Mouse (Mus musculus) C2C12 (cell line): ENCODE results near the gene Car14. TPM values are rescaled to one million over a fixed set of nuclear protein-coding genes. Genes with fewer than 3 reads are reported as not detected.
"Not testable (repeated sequence)": the region's sequence is repeated elsewhere in the genome, so short reads cannot be mapped to it uniquely, and the experiment has no call there.

Experiments used
- H3K27me3 ChIP-seq: one replicate; pipeline ENCODE4 v1.6.1; 2011; ENCODE audit not compliant: control insufficient read depth, insufficient read depth, insufficient read length
- H3K36me3 ChIP-seq: one replicate; pipeline ENCODE4 v1.6.1; 2011; ENCODE audit not compliant: control insufficient read depth, insufficient read depth
- H3K4me3 ChIP-seq: one replicate; pipeline ENCODE4 v1.5.1; 2011; ENCODE audit warnings: mild to moderate bottlenecking, control low read depth; ENCODE audit not compliant: poor library complexity, insufficient read depth, severe bottlenecking
- H3K79me2 ChIP-seq: one replicate; pipeline ENCODE4 v1.6.1; 2011; ENCODE audit not compliant: control insufficient read depth, insufficient read depth
- H3K79me3 ChIP-seq: one replicate; pipeline ENCODE4 v1.6.1; 2011; ENCODE audit warnings: low read depth, control low read depth
- H3ac ChIP-seq: one replicate; pipeline ENCODE3; 2011; ENCODE audit warnings: low read depth; ENCODE audit not compliant: control insufficient read depth, insufficient read length
- CEBPB ChIP-seq: IDR thresholded peaks from one replicate; pipeline ENCODE4 v1.6.1; 2011; ENCODE audit warnings: low read depth, mild to moderate bottlenecking, control low read depth, moderate library complexity
- CTCF ChIP-seq: IDR thresholded peaks from one replicate; pipeline ENCODE4 v1.5.1; 2011; ENCODE audit not compliant: control insufficient read depth, insufficient read depth, insufficient read length
- FOSL1 ChIP-seq: IDR thresholded peaks from one replicate; pipeline ENCODE4 v1.8.0; 2011; ENCODE audit warnings: mild to moderate bottlenecking, low read length; ENCODE audit not compliant: poor library complexity, insufficient read depth, severe bottlenecking
- MAX ChIP-seq: IDR thresholded peaks from one replicate; pipeline ENCODE4 v1.6.1; 2011; ENCODE audit warnings: mild to moderate bottlenecking, control low read depth
- MYOD1 ChIP-seq: IDR thresholded peaks from one replicate; pipeline ENCODE4 v1.6.1; 2011; ENCODE audit warnings: low read depth; ENCODE audit not compliant: control insufficient read depth, insufficient read length
- MYOG ChIP-seq: IDR thresholded peaks from one replicate; pipeline ENCODE4 v1.6.1; 2011; ENCODE audit not compliant: control insufficient read depth, insufficient read length; ENCODE audit errors: extremely low read depth
- USF1 ChIP-seq: IDR thresholded peaks from one replicate; pipeline ENCODE4 v1.6.1; 2011; ENCODE audit warnings: low read depth, mild to moderate bottlenecking, control low read depth, moderate library complexity
- polyA plus RNA-seq: library from polyadenylated mRNA; unstranded; fragments of >200 nt; fragmentation: generic; extraction: Trizol; gene quantifications from one replicate; pipeline ENCODE4 v1.2.1, GENCODE M21; 2012; ENCODE audit warnings: missing spikeins

The Car14 gene
- polyA plus RNA-seq, 1 experiment, result not detected

GRCm38 (mm10) chr3:95903753-95904502 is 563 bp downstream of the Car14 start:
- no peak for TF ChIP-seq MYOD1
- TF ChIP-seq MAX, result no peak
- no peak for TF ChIP-seq CEBPB
- no peak for TF ChIP-seq FOSL1
- TF ChIP-seq CTCF, result no peak
- no peak for TF ChIP-seq MYOG
- TF ChIP-seq USF1, result no peak
- no peaks in the 10 kb centered on the region for H3K79me3 ChIP-seq
- no peaks in the 10 kb centered on the region for H3K79me2 ChIP-seq
- no peak overlapping the region for H3ac ChIP-seq
- H3K4me3 ChIP-seq, result no peak overlapping the region
- peaks cover 13% of the 10 kb centered on the region for H3K27me3 ChIP-seq
- H3K36me3 ChIP-seq, result no peaks in the 10 kb centered on the region

DNA sequence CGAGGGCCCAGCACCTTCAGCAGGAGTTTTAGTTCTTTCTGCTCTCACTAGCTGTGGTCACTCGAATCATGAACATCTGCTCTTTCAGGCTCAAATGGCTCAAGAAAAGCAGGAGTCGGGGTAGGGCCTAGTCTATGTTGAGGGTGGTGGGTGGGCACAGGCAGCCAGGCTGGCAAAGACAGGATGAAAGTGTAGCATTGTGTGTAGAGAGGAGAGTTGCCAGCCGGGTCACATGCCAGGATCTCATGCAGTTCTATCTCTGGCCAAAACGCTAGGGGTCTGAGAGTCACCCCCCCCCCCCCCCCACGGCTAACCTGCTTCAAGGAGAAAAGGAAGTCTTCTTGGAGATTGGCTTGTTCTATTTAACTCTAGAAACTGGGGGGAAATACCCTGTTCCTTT is 1.8 kb downstream of the Car14 start:
- Histone ChIP-seq H3ac (no peak overlapping the region), H3K79me3 (no peaks in the 10 kb centered on the region), H3K36me3 (no peaks in the 10 kb centered on the region), H3K79me2 (no peaks in the 10 kb centered on the region), H3K27me3 (peaks cover 13% of the 10 kb centered on the region), H3K4me3 (no peak overlapping the region)
- TF ChIP-seq MYOD1, result no peak
- TF ChIP-seq CTCF, result no peak
- TF ChIP-seq CEBPB, result no peak
- TF ChIP-seq MAX, result no peak
- no peak for TF ChIP-seq USF1
- TF ChIP-seq FOSL1, result no peak
- TF ChIP-seq MYOG, result no peak

GRCm38 (mm10) chr3:95902373-95902625 is 2.2 kb downstream of the Car14 start:
- Histone ChIP-seq H3ac (no peak overlapping the region), H3K4me3 (no peak overlapping the region), H3K27me3 (peaks cover 13% of the 10 kb centered on the region), H3K79me2 (no peaks in the 10 kb centered on the region), H3K36me3 (no peaks in the 10 kb centered on the region), H3K79me3 (no peaks in the 10 kb centered on the region)
- TF ChIP-seq MYOG, result no peak
- no peak for TF ChIP-seq USF1
- no peak for TF ChIP-seq CEBPB
- TF ChIP-seq CTCF, result no peak
- TF ChIP-seq MAX, result no peak
- TF ChIP-seq FOSL1, result no peak

- no peak for TF ChIP-seq MYOD1
- H3K79me3 ChIP-seq, result no peaks in the 10 kb centered on the region
- no peaks in the 10 kb centered on the region for H3K36me3 ChIP-seq
- H3K4me3 ChIP-seq, result no peak overlapping the region
- H3K79me2 ChIP-seq, result no peaks in the 10 kb centered on the region
- H3K27me3 ChIP-seq, result peaks cover 13% of the 10 kb centered on the region
- no peak overlapping the region for H3ac ChIP-seq
These were observed 2.7 kb downstream of the Car14 start for GRCm38 (mm10) chr3:95901616-95902372.

- Histone ChIP-seq H3K36me3 (no peaks in the 10 kb centered on the region), H3K79me2 (peaks cover 11% of the 10 kb centered on the region), H3K79me3 (peaks cover 7% of the 10 kb centered on the region), H3ac (no peak overlapping the region), H3K4me3 (no peak overlapping the region), H3K27me3 (peaks cover 13% of the 10 kb centered on the region)
- TF ChIP-seq CTCF (no peak), MYOD1 (no peak), USF1 (no peak), MAX (no peak)
These were observed 4.5 kb downstream of the Car14 start for GRCm38 (mm10) chr3:95899800-95900524.

- not testable (repeated sequence) for H3K27me3 ChIP-seq, H3K36me3 ChIP-seq, H3ac ChIP-seq, H3K4me3 ChIP-seq
- Histone ChIP-seq H3K79me3 (peaks cover 15% of the 10 kb centered on the region), H3K79me2 (peaks cover 22% of the 10 kb centered on the region)
These were observed 9.0 kb downstream of the Car14 start for GRCm38 (mm10) chr3:95895501-95895900.
